Mouse (Mus musculus) neural tube, embryonic 15.5 days (tissue): ENCODE data around the gene Cadps2. TPM values are rescaled to one million over a fixed set of nuclear protein-coding genes. Genes with fewer than 3 reads are reported as not detected.
A peak's percentile ranks its signal among the peaks of the same experiment; 100 is the strongest.

Source experiments
- ATAC-seq: fragments of 200-750 bp; cut with Nextera tagmentation; 2 replicates; pipeline ENCODE4 v1.8.0; 2017; ENCODE audit warnings: mild to moderate bottlenecking, moderate TSS enrichment, moderate library complexity; ENCODE audit not compliant: low FRiP score
- H3K27ac ChIP-seq: fragments of 300-500 bp; sonication (generic); replicated peaks from 2 replicates; pipeline ENCODE4 v1.5.1; 2015; ENCODE audit warnings: mild to moderate bottlenecking, inconsistent platforms
- H3K27me3 ChIP-seq: fragments of 300-500 bp; sonication (generic); replicated peaks from 2 replicates; pipeline ENCODE4 v1.6.1; 2015; ENCODE audit warnings: inconsistent platforms
- H3K36me3 ChIP-seq: fragments of 300-500 bp; sonication (generic); 2 replicates; pipeline ENCODE4 v1.6.1; 2015; ENCODE audit warnings: inconsistent platforms
- H3K4me1 ChIP-seq: fragments of 300-500 bp; sonication (generic); 2 replicates; pipeline ENCODE4 v1.6.1; 2015; ENCODE audit warnings: inconsistent platforms
- H3K4me2 ChIP-seq: fragments of 300-500 bp; sonication (generic); 2 replicates; pipeline ENCODE4 v1.6.1; 2015; ENCODE audit warnings: inconsistent platforms, mild to moderate bottlenecking, moderate library complexity
- H3K4me3 ChIP-seq: fragments of 300-500 bp; sonication (generic); replicated peaks from 2 replicates; pipeline ENCODE4 v1.5.1; 2015; ENCODE audit warnings: mild to moderate bottlenecking, inconsistent platforms
- H3K9ac ChIP-seq: fragments of 300-500 bp; sonication (generic); replicated peaks from 2 replicates; pipeline ENCODE4 v1.6.1; 2015; ENCODE audit warnings: mild to moderate bottlenecking, inconsistent platforms
- H3K9me3 ChIP-seq: fragments of 300-500 bp; sonication (generic); replicated peaks from 2 replicates; pipeline ENCODE4 v1.6.1; 2016; ENCODE audit warnings: inconsistent platforms
- WGBS: fragments of 180-500 bp; shearing (Covaris S2); methylation state at CpG from one replicate; pipeline ENCODE4 v1.1.7; 2015; ENCODE audit warnings: mixed read lengths; 5-methylcytosine and 5-hydroxymethylcytosine counted together
- polyA plus RNA-seq: library from polyadenylated mRNA; unstranded; fragments of >200 nt; fragmentation: Nextera tagmentation; extraction: Ambion mirVana; gene quantifications from 2 replicates; pipeline ENCODE4 v1.2.1, GENCODE M21; 2015

Cadps2 gene
- polyA plus RNA-seq, 1 experiment from 2014 or later: 10.7 TPM

DNA sequence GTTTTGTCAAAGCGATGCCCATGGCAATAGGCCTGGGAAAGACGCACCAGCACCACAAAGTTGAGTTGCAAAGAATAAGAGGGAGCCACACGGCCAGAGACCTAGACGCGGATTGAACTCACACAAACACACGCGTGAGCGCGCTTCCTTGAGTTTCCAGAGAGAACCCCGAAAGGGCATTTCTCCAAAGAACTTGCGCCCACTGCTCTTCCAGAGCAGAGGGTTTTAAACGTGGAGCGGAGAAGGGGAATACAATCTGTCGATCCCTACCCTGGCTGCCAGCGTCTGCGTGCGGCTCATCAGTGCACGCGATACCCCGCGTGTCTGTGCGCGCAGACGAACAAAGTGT is 590.2 kb downstream of the Cadps2 start:
- Histone ChIP-seq H3K27me3 (peaks cover 79% of the 10 kb centered on the region), H3K4me1 (peaks cover 25% of the 10 kb centered on the region), H3K4me2 (peak overlapping the region; percentile 64), H3K4me3 (peak overlapping the region; percentile 34; the same call in 1 of the 2 replicates), H3K9me3 (0 out of 2 replicates have a peak, but pooled peaks cover 3% of the 10 kb centered on the region), H3K27ac (no peak overlapping the region), H3K36me3 (no peaks in the 10 kb centered on the region), H3K9ac (no peak overlapping the region)
- ATAC-seq: no peak
- 0% methylated on average over 24 of the region's 24 CpGs for WGBS

DNA sequence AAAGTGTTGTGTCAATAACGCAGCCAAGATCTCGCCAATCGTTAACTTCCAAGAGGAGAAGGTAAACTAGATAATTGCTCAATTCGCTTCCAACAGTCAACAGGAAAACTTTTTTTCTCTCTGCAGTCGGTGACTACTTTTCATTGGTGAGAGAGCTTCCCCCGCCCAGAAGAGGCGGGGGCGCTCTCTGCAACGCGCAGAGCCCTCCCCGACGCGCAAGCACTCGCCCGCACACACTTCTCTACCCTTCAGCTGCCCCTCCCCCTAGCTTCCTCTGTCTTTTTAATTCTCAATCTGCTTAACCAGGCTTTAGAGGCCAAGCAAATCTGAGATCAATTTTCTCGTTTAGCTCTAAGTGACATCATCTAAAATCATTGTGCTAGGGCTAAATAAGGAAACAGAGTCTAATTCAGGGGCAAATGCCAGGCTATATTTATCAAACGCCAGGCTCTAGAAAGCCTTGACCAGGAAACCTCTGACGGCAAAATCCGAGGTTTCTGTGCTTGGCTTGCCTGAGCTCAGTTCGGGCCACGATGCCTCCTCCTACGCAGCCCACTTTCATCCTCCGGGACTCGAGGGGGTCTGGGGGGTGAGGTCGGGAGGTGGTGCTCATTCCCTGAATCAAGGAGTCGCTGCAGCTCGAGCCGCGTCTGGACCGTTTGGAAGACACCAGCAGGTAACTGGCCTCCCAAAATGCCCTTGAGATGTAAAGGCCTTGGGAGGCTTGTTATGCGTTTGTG is 590.7 kb downstream of the Cadps2 start, which contains the start of gene Fezf1:
Fezf1 (minus strand) TSS at position 50 of the 740 bp plus-strand sequence.
- peak within 1 kb of the TSS; percentile 64 for H3K4me2 ChIP-seq
- H3K27ac ChIP-seq: no peak within 1 kb of the TSS
- peaks cover 20% of the 10 kb centered on the region for H3K4me1 ChIP-seq
- no peak for ATAC-seq
- H3K27me3 ChIP-seq: peaks cover 79% of the 10 kb centered on the region
- H3K4me3 ChIP-seq: peak within 1 kb of the TSS; percentile 34; the same call in 1 of the 2 replicates
- under 1% methylated on average over 31 of the region's 31 CpGs for WGBS
- no peak within 1 kb of the TSS for H3K9ac ChIP-seq
- H3K36me3 ChIP-seq: no peaks in the 10 kb centered on the region
- H3K9me3 ChIP-seq: 0 out of 2 replicates have a peak, but pooled peaks cover 3% of the 10 kb centered on the region

- WGBS: under 1% methylated on average over 61 of the region's 61 CpGs
- no peak for ATAC-seq
- H3K4me2 ChIP-seq: peak overlapping the region; percentile 5; the same call in 1 of the 2 replicates
- no peak overlapping the region for H3K4me3 ChIP-seq
- H3K27me3 ChIP-seq: peaks cover 79% of the 10 kb centered on the region
- no peak overlapping the region for H3K27ac ChIP-seq
- 0 out of 2 replicates have a peak, but pooled peaks cover 3% of the 10 kb centered on the region for H3K9me3 ChIP-seq
- H3K9ac ChIP-seq: no peak overlapping the region
- peaks cover 18% of the 10 kb centered on the region for H3K4me1 ChIP-seq
- H3K36me3 ChIP-seq: no peaks in the 10 kb centered on the region
These were observed 591.5 kb downstream of the Cadps2 start for GRCm38 (mm10) chr6:23247512-23248312.

DNA sequence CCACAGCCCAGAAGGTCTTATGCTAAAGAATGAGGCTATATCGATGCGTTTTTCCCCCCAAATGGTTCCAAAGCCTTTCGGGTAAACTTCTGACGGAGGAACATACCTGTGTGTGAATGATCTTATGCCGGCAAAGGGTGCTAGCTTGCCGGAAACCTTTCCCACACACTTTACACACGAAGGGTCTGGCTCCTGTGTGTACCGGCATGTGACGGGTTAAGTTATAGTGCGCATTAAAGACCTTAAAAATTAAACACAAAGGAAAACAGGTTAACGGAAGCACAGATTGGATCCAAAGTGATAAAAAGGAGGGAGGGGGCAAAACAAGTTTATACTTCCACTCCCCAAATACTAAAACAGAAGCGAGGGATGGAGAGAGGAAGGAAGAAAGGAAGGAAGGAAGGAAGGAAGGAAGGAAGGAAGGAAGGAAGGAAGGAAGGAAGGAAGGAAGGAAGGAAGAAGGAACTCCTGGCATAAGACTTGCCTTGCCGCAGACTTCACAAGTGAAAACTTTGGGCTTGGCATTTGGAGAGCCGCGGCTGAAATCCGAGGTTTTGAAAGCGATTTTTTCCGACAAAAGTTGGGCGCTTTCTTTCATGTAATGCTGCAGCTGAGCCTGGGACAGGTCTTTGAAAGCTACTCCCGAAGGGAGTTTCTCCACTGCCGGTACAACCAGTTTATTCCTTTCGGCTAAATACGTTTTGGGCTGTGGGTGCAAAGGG is 592.3 kb downstream of the Cadps2 start:
- H3K4me2 ChIP-seq: peak overlapping the region; percentile 5; the same call in 1 of the 2 replicates
- no peak overlapping the region for H3K9ac ChIP-seq
- H3K9me3 ChIP-seq: 0 out of 2 replicates have a peak, but pooled peaks cover 3% of the 10 kb centered on the region
- no peak for ATAC-seq
- no peak overlapping the region for H3K27ac ChIP-seq
- H3K27me3 ChIP-seq: peaks cover 79% of the 10 kb centered on the region
- H3K4me3 ChIP-seq: no peak overlapping the region
- H3K4me1 ChIP-seq: peaks cover 18% of the 10 kb centered on the region
- no peaks in the 10 kb centered on the region for H3K36me3 ChIP-seq
- WGBS: under 1% methylated on average over 23 of the region's 23 CpGs

GRCm38 (mm10) chr6:23246061-23246789 is 593.0 kb downstream of the Cadps2 start:
- H3K4me1 ChIP-seq: peaks cover 18% of the 10 kb centered on the region
- H3K27ac ChIP-seq: no peak overlapping the region
- no peaks in the 10 kb centered on the region for H3K36me3 ChIP-seq
- H3K9ac ChIP-seq: no peak overlapping the region
- ATAC-seq: no peak
- 2% methylated on average over 17 of the region's 17 CpGs for WGBS
- H3K4me3 ChIP-seq: no peak overlapping the region
- peaks cover 81% of the 10 kb centered on the region for H3K27me3 ChIP-seq
- 0 out of 2 replicates have a peak, but pooled peaks cover 3% of the 10 kb centered on the region for H3K9me3 ChIP-seq
- no peak overlapping the region for H3K4me2 ChIP-seq

DNA sequence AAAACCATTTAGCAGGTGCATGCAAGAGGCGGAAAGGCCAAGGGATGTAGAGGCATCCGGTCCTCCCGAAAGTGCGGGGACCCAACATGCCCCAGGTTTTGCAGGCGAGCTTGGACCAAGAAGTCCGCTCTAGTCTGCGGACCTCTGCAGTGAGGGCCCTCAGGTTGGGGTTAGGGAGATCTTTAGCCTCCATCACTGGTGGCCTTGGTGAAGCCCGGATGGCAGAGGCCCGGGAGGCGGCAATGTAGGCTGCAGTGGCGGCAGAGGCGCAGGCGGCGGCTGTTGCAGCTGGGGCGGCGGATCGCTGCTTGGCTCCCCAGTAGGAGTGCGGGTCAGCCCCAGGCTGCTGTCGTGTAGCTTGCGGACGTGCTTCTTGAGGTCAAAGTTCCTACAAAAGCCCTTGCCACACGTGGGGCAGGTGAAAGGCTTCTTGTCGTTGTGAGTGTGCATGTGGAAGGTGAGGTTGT is 593.6 kb downstream of the Cadps2 start:
- Histone ChIP-seq H3K4me1 (peaks cover 18% of the 10 kb centered on the region), H3K9me3 (0 out of 2 replicates have a peak, but pooled peaks cover 3% of the 10 kb centered on the region), H3K27me3 (peaks cover 82% of the 10 kb centered on the region), H3K27ac (no peak overlapping the region), H3K4me3 (no peak overlapping the region), H3K4me2 (no peak overlapping the region), H3K9ac (no peak overlapping the region), H3K36me3 (no peaks in the 10 kb centered on the region)
- 1% methylated on average over 23 of the region's 23 CpGs for WGBS
- ATAC-seq: no peak

GRCm38 (mm10) chr6:23245121-23245520 is 594.1 kb downstream of the Cadps2 start:
- Histone ChIP-seq H3K9me3 (0 out of 2 replicates have a peak, but pooled peaks cover 2% of the 10 kb centered on the region), H3K4me3 (no peak overlapping the region), H3K27me3 (peaks cover 77% of the 10 kb centered on the region), H3K27ac (no peak overlapping the region), H3K4me1 (peaks cover 18% of the 10 kb centered on the region), H3K36me3 (no peaks in the 10 kb centered on the region), H3K9ac (no peak overlapping the region), H3K4me2 (no peak overlapping the region)
- WGBS: 15% methylated on average over 9 of the region's 9 CpGs
- ATAC-seq: no peak

GRCm38 (mm10) chr6:23243821-23244760 is 595.1 kb downstream of the Cadps2 start:
- no peak overlapping the region for H3K4me3 ChIP-seq
- whole genome bisulfite sequencing: 2% methylated on average over 15 of the region's 15 CpGs
- no peak for ATAC-seq
- no peaks in the 10 kb centered on the region for H3K9me3 ChIP-seq
- peaks cover 69% of the 10 kb centered on the region for H3K27me3 ChIP-seq
- no peak overlapping the region for H3K9ac ChIP-seq
- H3K36me3 ChIP-seq: no peaks in the 10 kb centered on the region
- no peak overlapping the region for H3K27ac ChIP-seq
- H3K4me2 ChIP-seq: no peak overlapping the region
- peaks cover 9% of the 10 kb centered on the region for H3K4me1 ChIP-seq
